Mouse (Mus musculus): ENCODE results near the gene Sgms1.

Gene Sgms1

GRCm38 (mm10) chr19:32213577-32213976, 175.9 kb downstream of the Sgms1 start:
- no peak for DNase-seq (ENCODE audit: low read depth, low spot score)

GRCm38 (mm10) chr19:32211293-32211585, 178.3 kb downstream of the Sgms1 start:
- DNase-seq (ENCODE audit: low read depth, low spot score), result no peak

GRCm38 (mm10) chr19:32210450-32211292, 178.8 kb downstream of the Sgms1 start:
- DNase-seq (ENCODE audit: low read depth, low spot score), result no peak

DNA sequence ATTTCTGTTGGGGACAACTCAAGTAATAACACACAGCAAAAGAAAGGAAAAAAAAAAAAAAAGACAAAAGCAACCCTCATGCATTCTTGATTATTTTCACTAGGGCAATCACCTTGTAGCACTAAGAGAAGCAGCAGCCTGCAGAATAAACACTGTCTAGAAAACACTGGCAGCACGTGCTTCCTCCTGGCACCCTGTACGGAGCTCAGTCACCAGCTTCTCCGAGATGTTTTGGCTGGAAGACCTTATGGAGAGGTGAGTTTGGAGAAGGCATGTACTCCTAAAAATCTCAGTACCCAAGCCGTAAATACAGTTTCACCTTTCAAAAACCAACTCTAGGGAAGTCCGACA, 179.4 kb downstream of the Sgms1 start:
- DNase-seq (ENCODE audit: low read depth, low spot score), result no peak

DNA sequence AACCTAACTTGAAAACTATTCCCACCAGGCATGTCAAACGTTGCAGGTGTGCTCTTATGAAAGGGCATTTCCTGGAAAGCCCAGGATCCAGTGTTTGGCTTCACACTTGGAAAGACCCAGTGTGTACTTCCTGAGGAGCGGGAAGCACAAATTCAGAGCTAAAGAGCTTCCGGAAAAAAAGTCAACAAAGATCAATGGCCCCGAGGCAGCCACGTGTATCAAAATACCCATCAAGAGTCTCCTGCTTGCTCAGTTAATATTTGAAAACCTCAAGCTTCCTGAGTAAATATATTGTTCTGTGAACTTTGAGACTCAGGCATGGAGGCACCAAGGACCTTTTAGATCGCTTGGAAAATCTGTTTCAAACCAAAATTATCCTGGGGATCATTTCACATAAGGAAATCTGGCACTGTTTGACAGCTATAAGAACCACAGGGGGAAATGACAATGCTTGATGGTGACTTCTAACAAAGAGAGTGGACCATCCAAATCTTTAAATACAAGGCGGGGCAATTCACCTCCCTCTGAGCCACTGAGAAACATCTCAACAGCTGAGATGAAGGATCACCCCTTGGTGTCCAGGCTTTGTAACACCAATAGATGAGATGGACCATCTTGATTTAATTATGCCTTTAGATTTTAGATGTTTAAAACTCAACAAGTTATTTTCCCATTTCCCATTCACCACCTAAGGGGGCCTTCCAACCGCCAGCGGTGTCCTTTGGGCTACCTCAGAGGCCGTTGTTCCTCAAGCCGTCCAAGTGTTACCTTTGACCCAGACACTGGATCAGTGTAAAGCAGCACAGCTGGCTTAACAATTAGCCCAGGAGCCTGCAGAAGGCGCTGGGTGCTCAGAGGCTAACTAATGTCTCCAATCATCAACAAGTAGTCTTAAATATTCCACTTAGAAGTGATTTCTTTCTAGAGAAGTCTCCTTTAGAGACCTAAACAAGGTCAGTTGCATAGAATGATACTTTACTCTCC, 187.1 kb downstream of the Sgms1 start:
- no peak for DNase-seq (ENCODE audit: low read depth, low spot score)

- DNase-seq (ENCODE audit: low read depth, low spot score), result no peak
Observed at GRCm38 (mm10) chr19:32199861-32200574, 189.5 kb downstream of the Sgms1 start.

DNA sequence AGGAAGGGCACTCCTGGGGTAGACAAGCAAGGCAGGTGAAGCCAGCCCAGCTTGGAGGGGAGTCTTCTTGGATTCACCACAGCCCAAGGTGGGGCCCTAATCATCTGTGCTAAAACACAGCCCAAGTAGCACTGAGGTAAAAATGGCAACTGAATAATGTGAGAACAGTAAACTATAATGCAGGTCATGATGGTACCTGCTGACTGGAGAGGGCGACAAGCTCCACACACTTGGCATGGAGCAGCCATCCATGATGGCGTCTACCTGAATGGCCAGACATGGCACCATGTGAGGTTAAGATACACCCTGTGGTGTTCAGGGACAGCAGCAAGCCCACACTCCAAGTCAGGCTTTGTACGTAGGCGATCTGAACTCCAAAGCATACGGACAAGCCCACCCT, 190.4 kb downstream of the Sgms1 start:
- DNase-seq (ENCODE audit: low read depth, low spot score), result no peak

- DNase-seq (ENCODE audit: low read depth, low spot score), result no peak
Observed at GRCm38 (mm10) chr19:32198494-32199106, 190.9 kb downstream of the Sgms1 start.

DNA sequence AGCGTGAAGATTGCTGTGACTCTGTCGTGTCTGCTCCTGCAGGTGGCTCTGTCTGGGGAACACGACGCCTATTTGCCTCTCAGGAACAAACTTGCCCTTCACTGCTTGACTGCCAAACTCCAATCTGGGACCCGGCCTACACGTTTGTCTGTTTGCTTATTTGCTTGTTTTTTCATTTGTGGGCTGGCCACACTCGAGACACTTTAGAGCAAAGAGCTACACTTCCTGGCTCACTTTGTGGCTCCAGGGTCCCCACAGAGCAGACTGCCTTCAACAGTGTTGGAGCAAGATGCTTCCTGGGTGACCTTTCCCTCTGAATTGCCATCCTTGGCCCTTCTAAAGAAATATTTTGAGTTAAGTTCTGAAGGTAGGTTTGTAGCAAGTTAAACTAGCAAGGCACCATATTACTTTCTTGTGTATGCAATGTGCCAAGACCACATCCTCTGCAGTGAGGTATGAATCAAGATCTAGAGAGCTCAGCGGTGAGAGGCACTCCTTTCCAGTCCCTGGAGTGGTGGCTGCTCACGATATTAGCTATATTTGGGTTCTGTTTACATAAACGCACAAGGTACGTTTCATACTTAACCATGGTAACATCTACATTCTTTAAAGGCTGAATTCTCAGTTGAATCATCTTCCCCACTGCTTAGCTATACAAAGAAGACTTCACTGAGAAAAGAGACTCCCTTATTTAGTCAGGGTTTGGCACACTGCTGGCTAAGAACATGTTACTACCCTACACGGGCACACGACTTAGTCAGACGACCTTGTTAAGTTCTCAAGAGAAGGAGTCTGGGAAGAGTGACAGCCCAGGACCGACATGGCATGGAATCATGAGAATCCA, 192.3 kb downstream of the Sgms1 start:
- DNase-seq (ENCODE audit: low read depth, low spot score), result no peak

GRCm38 (mm10) chr19:32196222-32196621, 193.3 kb downstream of the Sgms1 start:
- DNase-seq (ENCODE audit: low read depth, low spot score), result no peak

DNA sequence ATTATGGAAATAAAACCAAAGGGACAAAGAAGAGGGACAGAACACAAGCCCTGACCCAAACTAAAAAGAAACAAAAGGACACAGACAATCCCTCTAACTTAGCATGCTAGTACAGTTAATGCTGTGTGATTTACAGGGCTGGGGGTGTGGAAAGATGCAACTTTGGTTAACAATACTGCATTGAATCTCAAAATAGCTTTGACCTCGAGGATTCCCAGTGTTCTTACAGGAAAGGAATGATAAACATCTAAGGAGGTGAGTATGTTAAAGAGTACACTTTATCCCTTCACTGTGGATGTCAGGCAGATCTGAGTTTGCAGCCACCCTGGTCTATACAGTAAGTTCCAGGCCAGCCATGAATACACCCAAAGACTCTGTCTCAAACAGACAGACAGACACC, 194.7 kb downstream of the Sgms1 start:
- no peak for DNase-seq (ENCODE audit: low read depth, low spot score)

- DNase-seq (ENCODE audit: low read depth, low spot score), result no peak
Observed at GRCm38 (mm10) chr19:32194074-32194473, 195.4 kb downstream of the Sgms1 start.

GRCm38 (mm10) chr19:32191596-32191995, 197.9 kb downstream of the Sgms1 start:
- DNase-seq (ENCODE audit: low read depth, low spot score), result no peak

- DNase-seq (ENCODE audit: low read depth, low spot score), result no peak
Observed at GRCm38 (mm10) chr19:32189961-32190360, 199.6 kb downstream of the Sgms1 start.

- no peak for DNase-seq (ENCODE audit: low read depth, low spot score)
Observed at GRCm38 (mm10) chr19:32189036-32189436, 200.5 kb downstream of the Sgms1 start.

GRCm38 (mm10) chr19:32186594-32187092, 202.9 kb downstream of the Sgms1 start:
- DNase-seq (ENCODE audit: low read depth, low spot score), result no peak

- no peak for DNase-seq (ENCODE audit: low read depth, low spot score)
Observed at GRCm38 (mm10) chr19:32183005-32183404, 206.5 kb downstream of the Sgms1 start.

DNA sequence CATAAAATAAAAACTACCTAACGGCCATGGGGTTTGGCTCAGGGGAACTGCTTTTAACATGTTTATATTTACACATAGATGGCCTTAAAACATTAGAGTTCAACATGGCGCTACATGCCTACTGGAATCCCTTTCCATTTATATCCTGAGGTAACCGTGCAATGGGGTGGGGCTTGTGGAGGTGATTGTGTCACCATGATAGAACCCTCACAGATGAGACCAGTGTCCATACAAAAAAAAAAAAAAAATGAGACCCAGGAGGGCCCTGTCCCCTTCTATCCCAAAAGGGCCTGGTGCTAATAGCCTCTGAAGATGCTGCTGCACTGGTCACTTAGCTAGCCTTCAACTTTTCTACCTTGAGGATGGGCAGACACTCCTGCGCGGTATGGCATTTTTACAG, 207.0 kb downstream of the Sgms1 start:
- no peak for DNase-seq (ENCODE audit: low read depth, low spot score)

GRCm38 (mm10) chr19:32181721-32182394, 207.7 kb downstream of the Sgms1 start:
- DNase-seq (ENCODE audit: low read depth, low spot score), result no peak
